Mouse (Mus musculus) frontal cortex, postnatal 25 days (tissue): Measurements from ENCODE around the gene Zfand3.
A peak's percentile ranks its signal among the peaks of the same experiment; 100 is the strongest.

ENCODE experiments used
- DNase-seq, 2 experiments: peaks; one replicate each; pipeline ENCODE4 v3.0.0; 2022; ENCODE audit warnings: low spot score in 2 of 2

Gene Zfand3

DNA sequence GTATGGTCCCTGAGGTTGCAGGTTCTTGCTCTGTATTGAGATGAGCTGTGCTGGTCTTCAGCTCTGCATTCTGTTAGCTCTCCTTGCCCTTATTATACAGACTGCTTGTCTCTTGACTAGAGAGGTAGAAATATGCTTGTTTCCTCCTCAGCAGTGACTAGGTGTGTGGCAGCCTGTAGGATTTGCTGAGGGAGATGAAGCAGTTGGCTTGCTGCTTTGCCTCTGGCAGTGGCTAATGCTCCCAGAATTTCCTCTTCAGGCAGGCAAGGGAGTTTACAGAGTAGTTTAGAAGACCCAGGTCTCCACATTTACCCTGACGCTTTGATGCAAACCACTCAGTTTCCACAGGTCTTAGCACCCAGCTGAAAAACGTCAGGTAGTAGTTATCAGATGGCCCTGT, 189.1 kb downstream of the Zfand3 start:
- no peak for DNase-seq

DNA sequence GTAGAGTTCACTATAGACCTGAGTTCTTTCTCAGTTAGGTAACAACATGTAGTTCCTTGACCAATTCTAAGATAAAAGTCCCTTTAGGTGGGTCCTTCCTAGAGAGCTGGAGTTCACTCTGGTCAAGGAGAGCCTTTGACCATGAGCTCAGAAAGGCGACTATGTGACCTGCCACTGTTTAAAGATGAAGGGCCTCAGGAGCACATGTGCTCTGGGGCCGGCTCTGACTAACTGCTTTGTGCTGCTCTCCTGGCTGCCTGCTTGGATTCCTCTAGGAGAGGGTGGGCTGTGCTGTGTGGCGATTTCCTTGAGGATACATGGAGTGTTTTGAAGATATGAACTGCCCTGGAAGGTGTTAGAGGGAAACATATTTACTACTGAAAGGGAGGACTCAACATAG, 189.6 kb downstream of the Zfand3 start:
- peak; percentile 1 to 3 for DNase-seq

DNA sequence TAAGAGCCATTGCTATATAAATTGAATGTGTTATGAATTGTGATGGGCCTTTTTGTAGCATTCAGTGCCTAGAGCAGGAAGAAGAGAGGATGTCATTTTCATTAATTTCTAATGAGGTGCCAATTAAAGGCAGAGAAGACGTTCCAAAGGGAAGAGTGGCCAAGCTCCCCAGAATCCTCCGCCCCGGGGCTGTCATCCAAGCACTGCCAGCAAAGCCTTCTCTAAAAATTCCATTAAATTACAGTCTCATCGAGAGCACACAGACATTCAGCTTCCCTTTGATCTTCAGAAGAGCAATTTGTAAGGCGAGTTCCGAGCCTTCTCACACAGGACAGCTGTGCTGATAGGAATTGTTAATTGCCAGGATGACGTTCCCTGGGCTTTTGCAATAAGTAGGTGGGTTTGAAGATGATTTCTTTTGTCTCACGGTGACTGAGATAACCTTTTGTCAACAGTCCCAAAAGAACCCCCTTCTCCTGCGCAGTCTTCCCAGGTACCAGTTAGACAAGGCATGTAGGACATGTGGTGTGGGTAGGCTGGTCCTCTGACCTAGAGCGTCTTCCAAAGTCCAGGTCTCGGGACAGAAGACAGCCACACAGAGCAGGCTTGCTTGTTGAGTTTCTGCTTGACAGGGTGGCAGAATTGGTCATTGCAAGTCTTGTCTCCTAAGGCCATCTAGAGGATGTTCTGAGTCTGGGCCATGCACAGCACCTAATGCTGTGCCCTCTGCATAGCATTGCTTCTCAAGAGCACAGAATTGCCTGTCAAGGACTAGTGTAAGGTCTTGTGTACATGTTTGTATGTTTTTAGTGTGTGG, 190.3 kb downstream of the Zfand3 start:
- DNase-seq: peak; percentile 2 to 4

DNA sequence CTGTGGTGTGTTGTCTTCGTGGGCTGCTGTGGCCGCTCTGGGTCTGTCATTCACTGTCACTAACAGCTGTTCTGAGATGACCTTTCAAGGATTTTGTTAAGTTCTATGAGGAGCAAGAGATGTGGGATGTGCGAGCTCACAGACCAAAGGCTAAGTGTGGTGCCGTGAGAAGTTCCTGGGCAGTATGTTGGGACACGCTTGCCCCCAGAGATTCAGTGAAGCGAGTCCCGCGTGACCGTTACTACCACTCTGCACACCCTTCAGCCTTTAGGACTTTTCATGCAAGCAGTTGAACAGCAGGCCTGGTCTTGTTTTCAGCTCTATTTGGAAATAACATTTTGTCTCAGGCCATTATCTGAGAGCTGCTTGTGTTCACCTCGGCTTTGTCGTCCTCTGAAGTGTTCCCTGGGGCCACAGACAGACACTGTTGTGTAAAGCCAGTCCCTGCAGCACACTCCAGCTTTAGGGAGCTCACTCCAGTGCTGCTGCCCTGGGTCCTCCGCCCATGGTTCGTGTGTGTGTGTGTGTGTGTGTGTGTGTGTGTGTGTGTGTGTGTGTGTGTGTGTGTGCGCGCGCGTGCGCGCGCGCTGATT, 191.2 kb downstream of the Zfand3 start:
- DNase-seq: peak in 1 of 2 experiments; percentile 5

DNA sequence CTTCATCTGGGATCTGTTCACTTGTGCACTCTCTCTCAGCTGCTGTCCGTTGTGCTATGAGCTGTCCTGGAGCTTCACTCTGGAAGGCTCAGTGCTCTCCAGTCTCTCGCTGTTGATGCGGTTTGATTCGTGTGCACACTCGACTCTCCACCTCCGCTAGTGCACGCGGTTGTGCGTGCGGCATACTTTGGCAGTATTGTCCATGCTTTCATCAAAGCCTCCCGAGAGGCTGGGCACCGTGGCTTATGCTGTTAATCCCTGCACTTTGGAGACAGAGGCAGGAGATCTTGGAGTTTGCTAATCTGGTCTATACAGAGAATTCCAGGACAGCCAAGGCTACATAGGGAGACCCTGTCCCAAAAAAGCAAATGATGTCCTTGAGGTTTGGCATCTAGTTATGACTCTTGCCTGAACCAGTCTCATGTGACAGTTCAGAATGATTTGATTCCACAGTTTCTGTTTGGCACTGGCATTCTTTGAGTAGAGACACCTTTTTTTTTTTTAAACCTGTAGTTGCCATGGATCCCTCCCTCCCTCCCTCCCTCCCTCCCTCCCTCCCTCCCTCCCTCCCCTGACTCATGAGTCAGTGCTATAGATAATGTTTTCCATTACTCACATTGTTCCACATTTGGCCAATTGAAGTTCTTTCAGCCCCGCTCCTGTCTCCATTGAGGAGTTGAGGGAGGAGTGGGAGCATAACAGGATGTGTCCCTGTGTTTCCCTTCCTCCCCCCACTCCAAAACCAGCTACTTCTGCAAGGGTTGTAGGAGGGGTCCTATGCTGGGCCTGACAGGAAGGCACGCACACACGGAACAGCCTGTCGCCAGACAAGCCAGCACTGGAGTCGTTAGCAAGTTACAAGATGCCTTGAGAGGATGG, 192.1 kb downstream of the Zfand3 start:
- peak in 1 of 2 experiments; percentile 11 for DNase-seq

DNA sequence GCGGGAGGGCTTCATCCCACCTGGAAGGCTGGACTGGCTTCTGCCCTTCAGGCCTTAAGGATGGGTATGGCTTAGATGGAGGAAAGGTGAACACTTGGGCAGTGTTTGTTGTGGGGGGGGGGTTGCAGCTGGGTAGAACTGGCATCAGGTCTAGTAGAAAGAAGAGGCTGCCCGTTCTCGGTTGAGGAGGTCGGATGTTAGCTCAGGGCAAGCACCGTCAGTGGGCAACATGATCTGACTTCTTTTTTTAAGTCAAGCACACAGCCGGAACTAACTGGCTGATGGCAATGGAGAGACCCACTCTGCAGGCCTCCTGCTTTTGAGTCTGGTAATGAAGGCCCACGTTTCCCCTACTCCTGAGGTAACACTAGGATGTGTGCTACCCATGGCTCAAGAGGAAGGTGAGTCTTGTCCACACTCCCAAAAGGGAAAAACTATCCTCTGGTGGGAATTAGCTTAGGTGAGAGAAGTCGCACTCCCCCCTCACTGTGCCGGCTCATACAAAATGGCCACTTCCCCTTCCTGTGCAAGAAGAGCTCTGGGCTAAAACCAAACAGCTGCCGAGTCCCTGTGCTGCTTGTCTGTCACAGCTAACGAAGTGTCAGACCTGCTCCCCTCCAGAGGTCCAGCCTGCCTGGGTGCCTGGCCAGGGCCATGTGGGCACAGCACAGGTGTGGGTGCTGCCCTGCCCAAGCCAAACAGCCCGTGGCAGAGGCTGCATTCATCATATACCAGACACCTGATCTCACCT, 192.9 kb downstream of the Zfand3 start:
- DNase-seq: peak in 1 of 2 experiments; percentile 3

DNA sequence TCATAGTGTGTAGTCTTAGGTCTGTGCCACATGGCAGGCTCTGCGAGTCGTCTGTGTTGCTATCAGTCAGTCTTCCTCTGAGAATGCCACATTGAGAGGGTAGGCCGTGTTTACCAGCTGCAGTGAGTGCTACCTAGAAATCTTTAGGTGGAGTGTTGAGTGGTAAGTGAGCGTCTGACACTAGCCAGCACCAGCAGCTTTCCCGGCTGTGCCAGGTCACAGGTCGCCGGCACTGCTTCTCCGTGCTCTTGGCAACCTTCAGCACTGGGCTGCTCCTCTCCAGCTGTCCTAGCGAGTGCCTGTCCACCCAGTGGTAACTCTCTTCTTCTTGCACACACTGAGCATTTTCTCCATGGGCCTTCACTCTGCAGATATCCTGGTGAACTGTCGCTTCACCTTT, 193.9 kb downstream of the Zfand3 start:
- no peak for DNase-seq

DNA sequence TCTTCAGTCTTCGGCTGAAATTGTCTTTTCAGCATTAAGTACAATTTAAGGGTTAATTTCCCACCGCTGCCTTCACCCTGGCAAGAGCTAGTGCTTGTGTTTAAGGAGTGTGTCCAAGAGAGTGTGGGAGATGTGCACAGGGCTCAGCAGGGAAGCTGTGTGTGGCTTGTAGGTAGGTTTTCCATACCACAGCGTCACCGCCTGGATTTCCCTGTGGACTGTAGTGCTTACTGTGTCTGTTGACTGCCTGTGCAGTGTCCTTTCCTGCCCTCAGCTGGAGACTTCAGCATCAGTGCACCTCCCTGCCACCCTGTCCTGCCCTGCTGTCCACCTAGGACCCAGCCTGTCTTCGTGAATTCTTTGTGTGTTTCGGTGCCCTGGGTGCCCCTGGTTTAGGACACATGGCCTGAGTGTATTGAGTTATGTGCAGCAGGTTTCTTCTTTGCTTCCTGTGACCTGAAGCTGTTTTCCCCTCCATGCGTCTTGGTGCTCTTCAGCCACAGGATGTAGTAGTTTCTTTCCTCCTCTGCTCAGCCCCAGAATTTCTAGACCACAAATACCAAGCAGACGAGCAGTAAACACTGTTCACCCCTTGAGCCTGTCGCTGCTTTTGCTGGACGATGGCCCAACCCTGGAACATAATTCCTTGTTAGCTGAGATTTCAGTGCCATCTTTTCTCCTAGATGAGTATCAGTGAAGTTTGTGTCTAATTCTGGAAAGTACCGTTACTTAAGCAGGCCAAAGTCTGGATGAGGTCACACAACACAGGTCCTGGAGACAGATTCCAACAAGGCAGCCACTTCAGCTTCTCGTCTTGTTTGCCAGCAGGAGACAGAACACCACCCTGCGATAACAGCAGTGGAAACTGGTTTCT, 195.1 kb downstream of the Zfand3 start:
- DNase-seq: no peak

DNA sequence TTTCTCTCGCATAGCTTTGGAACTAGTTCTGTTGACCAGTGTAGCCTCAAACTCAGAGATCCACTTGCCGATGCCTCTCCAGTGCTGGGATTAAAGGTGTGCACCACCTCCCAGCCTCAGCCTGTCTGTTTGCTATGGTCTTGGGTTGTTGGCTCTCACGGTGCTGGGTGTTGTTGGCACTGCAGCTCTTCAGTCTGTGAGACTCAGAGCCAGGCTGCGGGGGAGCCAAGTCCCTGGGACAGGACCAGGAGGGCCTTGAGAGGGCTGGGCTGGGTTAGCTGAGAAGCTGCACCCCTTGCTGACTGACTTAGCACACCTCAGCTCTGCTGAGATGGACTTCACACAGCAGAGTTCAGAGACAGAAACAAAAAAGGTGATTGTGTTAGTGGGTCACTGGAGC, 195.8 kb downstream of the Zfand3 start:
- DNase-seq: no peak

DNA sequence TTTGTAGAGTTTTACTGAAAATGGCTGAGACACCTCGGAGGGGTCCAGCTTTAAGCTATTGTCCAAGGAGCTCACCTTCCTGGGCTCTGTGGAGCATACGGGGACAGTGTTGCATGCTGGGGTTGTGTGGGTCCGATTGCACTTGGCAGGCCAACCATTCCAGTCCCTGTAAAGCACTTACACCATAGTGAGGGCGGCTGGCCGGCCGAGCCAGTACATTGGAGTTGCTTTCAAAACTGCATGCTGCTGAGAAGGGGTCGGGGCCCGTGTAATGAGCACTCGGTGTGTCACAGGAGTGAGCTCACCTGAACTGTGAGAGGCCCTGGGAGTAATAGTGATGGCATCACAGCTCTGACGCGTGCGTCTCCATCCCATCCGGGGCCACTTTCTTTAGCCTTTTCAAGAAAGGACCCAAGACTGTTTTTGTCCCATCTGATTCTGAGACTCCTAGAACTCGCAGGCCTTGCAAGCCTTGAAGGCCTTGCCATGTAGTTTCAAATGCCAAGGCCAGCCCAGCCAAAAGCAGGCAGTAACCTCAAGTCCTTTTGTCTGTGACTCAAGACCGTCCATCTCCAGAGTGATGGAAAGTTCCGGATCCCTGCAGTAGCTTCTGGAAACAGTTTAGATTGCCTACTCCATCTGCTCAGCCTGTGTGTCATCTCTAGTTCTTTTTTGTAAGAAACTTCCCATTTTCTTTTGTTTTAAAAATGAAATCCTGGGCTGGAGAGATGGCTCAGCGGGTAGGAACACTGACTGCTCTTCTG, 200.7 kb downstream of the Zfand3 start:
- no peak for DNase-seq

DNA sequence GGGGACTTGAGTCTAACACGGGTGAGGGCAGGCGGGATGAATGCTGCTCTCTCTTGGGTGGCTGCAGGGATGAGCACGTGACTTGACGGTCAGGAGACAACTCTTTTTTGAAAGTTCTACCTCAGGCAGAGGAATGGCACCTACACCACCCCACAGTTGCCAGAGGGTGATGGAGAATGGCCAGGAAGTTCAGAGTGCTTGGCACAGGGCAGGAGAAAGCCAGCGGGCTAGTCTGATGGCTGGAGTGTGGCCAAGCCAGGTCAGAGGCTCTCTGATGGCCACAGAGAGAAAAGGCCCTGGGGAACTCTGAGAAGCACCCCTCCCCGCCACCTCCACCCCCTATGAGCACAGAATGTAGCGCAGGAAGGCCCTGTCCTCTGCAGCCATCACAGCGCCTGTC, 205.7 kb downstream of the Zfand3 start:
- DNase-seq: no peak

DNA sequence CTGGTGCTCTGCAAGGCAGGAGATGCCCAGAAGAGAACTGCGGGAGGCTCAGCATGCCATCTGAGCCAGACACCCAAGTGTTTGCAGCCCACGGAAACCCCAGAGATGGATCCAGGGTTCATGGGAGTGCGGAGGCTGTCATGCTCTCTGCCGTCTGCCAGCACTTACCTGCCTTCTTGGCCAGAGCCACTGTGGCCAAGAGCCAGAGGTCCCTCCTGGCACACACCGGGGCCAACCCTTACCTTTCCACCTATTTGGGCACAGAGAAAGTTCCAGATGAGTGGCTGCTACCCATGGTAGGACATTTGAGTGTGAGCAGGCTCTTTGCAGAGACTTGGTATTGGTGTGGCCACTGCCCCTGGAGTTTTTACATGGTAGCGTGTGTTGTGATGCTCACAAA, 206.4 kb downstream of the Zfand3 start:
- no peak for DNase-seq

DNA sequence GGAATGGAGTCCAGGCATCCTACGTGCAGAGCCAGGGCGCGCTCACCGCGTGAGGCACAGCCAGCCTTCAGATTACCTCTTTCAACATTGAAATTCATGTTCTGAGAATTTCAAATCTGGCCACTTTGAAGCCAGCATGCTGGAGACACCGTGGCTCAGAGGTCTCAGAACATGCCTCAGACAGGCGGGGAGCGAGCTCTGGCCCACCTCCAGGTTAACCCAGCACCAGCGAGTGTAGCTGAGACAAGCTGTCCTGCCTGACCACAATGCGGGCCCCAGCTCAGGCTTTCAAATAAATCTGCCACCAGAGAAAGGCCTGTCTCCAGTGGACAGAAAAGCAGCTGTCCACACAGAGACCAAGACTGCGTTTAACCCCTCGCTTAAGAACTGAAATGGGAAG, 208.1 kb downstream of the Zfand3 start:
- no peak for DNase-seq

DNA sequence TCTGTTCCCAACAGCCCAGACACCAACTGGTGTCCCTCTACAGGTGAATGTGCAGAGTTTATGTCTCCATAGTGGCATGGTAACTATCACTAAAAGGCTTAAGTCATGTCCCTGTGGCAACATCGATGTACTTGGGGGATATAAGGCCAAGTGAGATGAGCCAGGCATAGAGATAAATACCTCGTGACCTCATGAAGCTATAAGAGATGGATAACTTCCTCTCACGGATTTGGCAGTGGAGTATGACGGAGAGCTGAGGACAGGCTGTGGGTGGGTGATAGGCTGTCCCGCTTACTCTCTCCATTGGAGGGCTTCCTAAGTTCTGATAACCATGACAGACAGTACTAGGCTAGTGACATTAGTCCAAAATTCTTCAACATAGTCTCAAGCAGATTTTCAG, 208.8 kb downstream of the Zfand3 start:
- no peak for DNase-seq

DNA sequence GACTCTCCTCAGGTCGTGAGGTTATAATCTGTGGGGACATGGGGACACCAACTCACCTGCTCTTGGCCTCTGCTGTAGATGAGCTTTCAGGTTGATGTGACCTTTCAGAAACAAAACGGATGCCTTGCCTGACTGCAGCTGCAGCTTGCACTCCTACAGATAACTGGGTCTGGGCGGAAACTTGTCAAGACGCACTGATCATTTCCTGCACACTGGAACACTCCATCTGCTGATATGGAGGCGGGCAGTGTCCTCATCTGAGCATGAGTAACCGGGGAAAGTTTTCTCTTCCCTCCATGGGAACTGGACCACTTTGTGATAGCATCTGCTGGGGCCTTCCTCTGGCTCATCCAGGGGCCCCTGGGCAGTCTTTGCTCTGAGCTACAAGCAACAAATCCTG, 209.9 kb downstream of the Zfand3 start:
- peak; percentile 38 to 46 for DNase-seq

DNA sequence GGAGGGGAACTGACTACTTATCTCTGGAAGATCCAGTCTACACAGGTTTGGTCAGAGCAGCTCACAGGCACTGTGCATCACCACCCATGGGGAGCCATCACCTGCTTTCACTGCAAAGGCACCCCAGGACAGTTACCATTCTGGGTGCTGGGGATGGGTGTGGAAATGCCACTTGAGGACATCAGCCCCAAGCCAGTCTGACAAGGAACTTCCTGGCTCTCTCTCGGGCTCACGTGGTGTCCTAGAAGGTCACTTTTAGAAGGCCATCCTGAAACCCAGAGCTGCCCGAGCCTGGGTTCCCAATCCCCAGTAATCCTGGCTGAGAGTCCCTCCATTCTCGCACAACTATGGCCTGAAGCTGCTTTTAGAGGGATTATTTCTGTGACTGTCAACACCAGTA, 211.2 kb downstream of the Zfand3 start:
- DNase-seq: no peak

DNA sequence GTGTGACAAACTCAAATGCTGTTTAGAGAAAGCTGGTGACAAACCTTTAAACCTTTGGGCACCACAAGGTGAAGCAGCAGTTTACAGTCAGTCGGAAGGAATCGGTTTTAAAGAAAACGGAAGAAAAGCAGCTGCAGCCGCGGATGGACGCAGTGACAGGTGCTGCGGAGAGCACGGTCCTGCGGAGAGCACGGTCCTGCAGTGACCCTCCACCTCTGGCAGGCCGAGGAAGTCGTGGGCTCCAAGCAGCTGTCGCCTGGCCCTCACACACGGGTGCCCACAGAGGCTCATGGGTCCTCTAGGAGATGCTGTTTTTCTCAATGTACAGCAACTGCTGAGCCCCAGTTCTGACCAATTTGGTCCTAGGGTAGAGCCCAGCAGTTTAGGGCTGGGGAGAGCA, 217.1 kb downstream of the Zfand3 start:
- DNase-seq: no peak

DNA sequence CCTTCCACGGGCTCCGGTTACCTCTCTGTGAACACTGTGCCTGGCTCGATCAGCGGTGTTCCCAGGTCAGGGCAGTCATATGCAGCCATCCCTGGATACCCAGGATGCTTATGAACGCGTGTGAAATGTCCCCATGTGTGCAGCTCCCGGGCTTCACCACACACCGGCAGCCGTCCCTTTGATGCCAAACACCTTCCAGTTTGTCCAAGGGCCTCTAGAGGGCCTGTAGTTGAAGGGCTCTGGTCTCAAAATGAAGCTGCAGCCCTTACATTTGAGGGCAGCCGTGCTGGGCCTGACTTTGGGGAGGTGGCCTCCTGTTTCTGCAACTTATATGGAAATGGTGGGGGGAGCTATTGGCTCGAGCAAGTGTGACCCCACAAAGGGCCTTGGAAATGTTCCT, 217.8 kb downstream of the Zfand3 start:
- no peak for DNase-seq

DNA sequence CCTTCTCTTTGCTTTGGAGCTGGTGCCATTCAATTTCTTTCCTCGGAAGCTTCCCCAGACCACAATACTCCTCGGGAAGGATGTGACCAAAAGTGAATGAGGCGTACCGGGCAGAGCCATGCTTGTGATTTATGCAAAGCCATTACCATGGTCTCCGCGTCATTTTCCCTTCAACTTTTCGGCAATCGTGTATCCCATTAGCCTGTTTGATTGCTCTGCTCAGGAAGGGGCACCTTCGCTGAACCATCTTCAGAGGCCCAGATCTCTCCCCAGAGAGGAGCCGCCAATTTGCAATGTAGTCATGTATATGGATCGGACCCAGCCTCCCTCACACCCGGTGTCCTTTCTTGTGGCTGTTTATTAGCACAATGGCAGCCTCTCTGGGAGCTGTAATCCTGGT, 218.3 kb downstream of the Zfand3 start:
- DNase-seq: no peak
